Mouse (Mus musculus) splenic B cell, adult 2 months (primary cell): ENCODE measurements around the gene Cfap54.

Source experiments
- DNase-seq: peaks from one replicate; pipeline ENCODE4 v3.0.0-alpha.2; 2011; ENCODE audit warnings: low read depth, low spot score
- H3K27me3 ChIP-seq: 2 replicates; pipeline ENCODE4 v1.6.1; 2012; ENCODE audit warnings: mild to moderate bottlenecking, low read length, moderate library complexity, mixed read lengths; ENCODE audit not compliant: control insufficient read depth, poor library complexity, insufficient read depth, severe bottlenecking
- H3K36me3 ChIP-seq: 2 replicates; pipeline ENCODE4 v1.6.1; 2012; ENCODE audit warnings: mild to moderate bottlenecking, low read length, moderate library complexity, mixed read lengths; ENCODE audit not compliant: control insufficient read depth, poor library complexity, insufficient read depth, severe bottlenecking

Gene Cfap54

GRCm38 (mm10) chr10:93051016-93051726 is 30.2 kb downstream of the Cfap54 start:
- Histone ChIP-seq H3K27me3 (no peaks in the 10 kb centered on the region), H3K36me3 (no peaks in the 10 kb centered on the region)
- peak; percentile 91 for DNase-seq

DNA sequence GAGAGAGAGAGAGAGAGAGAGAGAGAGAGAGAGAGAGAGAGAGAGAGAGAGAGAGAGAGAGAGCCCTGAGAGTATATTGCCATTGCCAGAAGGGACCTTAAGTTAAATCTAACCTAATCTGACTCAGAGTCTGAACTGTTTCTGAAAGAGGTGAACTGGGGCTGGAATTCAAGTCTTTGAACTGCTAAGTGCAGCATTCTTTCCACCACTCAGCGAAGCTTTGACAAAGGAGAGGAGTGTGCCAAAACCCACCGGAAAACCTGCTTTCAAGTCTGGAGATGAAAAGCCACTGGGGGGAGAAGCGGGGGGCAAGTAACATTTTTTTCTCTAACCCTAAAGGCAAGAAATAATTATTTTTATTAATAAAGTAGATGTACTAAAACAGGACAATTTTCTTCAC is 30.8 kb downstream of the Cfap54 start:
- DNase-seq, result no peak
- H3K27me3 ChIP-seq, result no peaks in the 10 kb centered on the region
- H3K36me3 ChIP-seq, result no peaks in the 10 kb centered on the region

- DNase-seq, result no peak
- Histone ChIP-seq H3K27me3 (no peaks in the 10 kb centered on the region), H3K36me3 (no peaks in the 10 kb centered on the region)
Observed at GRCm38 (mm10) chr10:93043195-93043594, 38.2 kb downstream of the Cfap54 start.

DNA sequence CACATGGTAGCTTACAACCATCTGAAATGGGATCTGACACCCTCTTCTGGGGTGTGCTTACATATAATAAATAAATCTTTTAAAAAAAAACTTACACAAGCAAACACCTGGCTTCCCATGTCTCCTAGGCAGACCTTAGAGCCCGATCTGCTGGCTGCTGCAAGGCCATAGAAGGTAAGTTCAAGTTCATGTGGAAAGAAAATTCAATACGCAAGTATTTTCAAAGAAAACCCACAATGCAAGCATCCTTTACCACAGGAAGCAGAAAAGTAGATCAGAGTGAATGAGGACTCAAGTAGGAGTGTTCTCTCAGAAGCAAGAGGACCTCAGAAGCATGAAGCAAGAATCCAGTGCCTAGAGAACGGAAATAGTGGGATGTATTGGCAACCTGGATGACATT is 39.6 kb downstream of the Cfap54 start:
- no peaks in the 10 kb centered on the region for H3K27me3 ChIP-seq
- no peak for DNase-seq

DNA sequence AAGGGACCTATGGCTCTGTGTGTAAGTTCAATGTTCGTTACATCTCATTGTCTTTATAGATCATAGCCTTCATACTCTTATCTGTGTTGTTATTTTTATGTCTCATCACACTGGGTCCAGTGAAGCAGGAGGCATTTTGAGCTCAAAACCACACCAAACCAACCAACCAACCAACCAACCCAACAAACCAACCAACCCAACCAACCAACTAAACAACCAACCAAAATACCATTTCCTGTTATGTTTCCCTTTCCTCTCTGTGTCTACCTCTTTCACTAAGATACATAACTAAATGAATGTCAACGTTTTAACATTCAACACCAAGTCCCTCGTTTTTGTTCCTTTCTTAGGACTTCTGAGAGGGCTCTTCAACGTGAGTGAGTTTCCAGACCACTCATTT is 40.0 kb downstream of the Cfap54 start:
- Histone ChIP-seq H3K36me3 (no peaks in the 10 kb centered on the region), H3K27me3 (no peaks in the 10 kb centered on the region)
- DNase-seq, result no peak

More for the DNA sequence above, 39.6 kb downstream of the Cfap54 start:
- no peaks in the 10 kb centered on the region for H3K36me3 ChIP-seq

DNA sequence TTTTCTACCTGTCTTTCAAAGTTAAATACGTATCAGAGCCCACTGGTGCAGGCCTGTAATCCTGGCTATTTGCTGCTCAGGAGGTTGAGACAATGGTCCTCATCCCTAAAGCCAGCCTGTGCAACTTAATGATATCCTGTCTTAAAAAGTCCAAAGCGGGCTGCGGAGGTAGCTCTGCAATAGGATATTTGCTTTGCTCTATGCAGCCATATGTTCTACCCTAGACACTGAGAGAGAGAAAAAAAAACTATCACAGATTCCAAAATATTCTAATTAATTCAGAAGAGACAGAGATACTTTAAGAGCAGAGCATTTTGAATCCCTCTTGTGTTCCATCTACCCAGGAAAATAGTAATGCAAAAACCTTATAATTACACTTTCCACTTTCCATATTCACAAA is 44.9 kb downstream of the Cfap54 start:
- no peaks in the 10 kb centered on the region for H3K27me3 ChIP-seq
- H3K36me3 ChIP-seq, result no peaks in the 10 kb centered on the region; the same call in 1 of the 2 replicates
- no peak for DNase-seq

GRCm38 (mm10) chr10:93035489-93035888 is 45.9 kb downstream of the Cfap54 start:
- no peak for DNase-seq
- no peaks in the 10 kb centered on the region for H3K27me3 ChIP-seq
- no peaks in the 10 kb centered on the region; the same call in 1 of the 2 replicates for H3K36me3 ChIP-seq

GRCm38 (mm10) chr10:93023295-93023694 is 58.1 kb downstream of the Cfap54 start:
- Histone ChIP-seq H3K27me3 (no peaks in the 10 kb centered on the region), H3K36me3 (no peaks in the 10 kb centered on the region)
- DNase-seq, result no peak

- no peaks in the 10 kb centered on the region for H3K27me3 ChIP-seq
- no peaks in the 10 kb centered on the region for H3K36me3 ChIP-seq
- peak; percentile 69 for DNase-seq
Observed at GRCm38 (mm10) chr10:93014059-93014795, 67.2 kb downstream of the Cfap54 start.

GRCm38 (mm10) chr10:93011085-93011484 is 70.3 kb downstream of the Cfap54 start:
- Histone ChIP-seq H3K36me3 (no peaks in the 10 kb centered on the region), H3K27me3 (no peaks in the 10 kb centered on the region)
- DNase-seq, result no peak

DNA sequence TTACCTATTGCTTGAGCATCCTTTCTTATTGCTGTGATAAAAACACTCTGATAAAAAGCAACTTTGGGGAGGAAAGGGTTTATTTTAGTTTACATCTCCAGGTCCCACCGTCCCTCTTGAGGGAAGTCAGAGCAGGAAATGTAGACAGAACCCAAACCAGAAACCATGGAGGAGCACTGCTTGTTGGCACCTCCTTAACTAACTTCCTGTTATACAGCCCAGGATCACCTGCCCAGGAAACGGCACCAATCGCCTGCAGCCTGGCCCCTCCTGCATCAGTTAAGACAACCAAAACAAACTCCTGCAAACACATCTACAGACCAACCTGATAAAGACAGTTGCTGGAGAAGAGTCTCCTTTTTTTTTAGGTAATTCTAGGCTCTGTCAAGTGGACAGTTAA is 74.4 kb downstream of the Cfap54 start:
- no peak for DNase-seq
- Histone ChIP-seq H3K27me3 (no peaks in the 10 kb centered on the region), H3K36me3 (no peaks in the 10 kb centered on the region)

DNA sequence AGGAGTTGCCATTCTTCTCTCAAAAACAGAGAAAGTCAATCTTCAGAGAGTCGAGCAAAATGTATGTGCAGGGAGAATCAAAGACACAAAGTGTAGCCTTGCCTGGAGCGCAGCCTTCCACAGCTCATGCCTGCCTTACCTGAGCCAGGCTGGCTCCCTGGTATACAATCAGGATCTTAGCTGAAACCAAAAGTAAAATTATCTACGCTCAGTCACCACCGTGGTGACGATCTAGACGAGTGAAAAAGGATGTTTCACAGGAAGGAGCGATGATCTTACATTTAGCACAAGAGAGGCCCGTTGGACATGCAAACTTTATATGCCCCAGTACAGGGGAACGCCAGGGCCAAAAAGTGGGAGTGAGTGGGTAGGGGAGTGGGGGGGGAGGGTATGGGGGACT is 75.0 kb downstream of the Cfap54 start:
- Histone ChIP-seq H3K27me3 (no peaks in the 10 kb centered on the region), H3K36me3 (no peaks in the 10 kb centered on the region)
- no peak for DNase-seq

DNA sequence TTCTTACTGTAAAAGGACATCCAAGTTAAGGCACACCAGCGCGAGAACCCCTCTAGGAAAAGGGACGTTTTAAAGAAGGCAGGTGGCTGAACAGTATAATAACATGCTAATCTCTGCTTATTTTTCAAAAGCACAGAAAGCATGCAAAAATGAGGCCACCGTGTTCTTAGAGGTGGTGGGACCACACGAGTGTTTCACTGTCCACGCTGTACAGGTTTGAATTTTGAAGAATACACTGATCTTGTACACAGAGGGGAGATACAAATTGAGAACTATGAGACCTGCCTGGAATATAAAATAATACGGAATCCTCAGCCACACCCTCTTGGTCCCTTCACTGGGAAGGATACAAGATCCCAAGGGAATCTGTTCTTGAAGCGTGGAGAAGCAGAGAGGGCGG is 82.9 kb downstream of the Cfap54 start:
- no peak for DNase-seq

DNA sequence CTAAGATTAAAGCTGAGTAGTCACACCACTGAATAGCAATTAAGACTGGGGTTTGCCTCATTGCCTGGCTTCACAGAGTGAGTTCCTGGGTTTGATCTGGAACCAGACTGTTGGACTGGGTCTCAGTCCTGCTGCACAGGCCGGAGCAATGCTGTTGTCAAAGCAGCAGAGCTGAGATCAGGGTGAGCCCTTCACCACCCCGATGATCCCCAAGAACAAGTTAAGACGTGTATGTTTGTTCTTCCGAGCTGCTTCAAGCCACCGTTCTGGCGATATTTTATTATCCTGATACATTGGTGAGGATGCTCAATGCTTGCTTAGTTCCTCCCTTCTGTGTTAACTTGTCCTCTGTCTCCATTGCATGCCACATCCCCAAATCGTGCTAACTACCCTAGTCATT is 86.2 kb downstream of the Cfap54 start:
- Histone ChIP-seq H3K27me3 (no peaks in the 10 kb centered on the region), H3K36me3 (no peaks in the 10 kb centered on the region)
- no peak for DNase-seq

More for the DNA sequence above, 82.9 kb downstream of the Cfap54 start:
- Histone ChIP-seq H3K27me3 (no peaks in the 10 kb centered on the region), H3K36me3 (no peaks in the 10 kb centered on the region)

- DNase-seq, result no peak
- no peaks in the 10 kb centered on the region for H3K27me3 ChIP-seq
Observed at GRCm38 (mm10) chr10:92994340-92994739, 87.1 kb downstream of the Cfap54 start.

More at GRCm38 (mm10) chr10:92994340-92994739, 87.1 kb downstream of the Cfap54 start:
- no peaks in the 10 kb centered on the region for H3K36me3 ChIP-seq
